In the genomic region with DNA sequence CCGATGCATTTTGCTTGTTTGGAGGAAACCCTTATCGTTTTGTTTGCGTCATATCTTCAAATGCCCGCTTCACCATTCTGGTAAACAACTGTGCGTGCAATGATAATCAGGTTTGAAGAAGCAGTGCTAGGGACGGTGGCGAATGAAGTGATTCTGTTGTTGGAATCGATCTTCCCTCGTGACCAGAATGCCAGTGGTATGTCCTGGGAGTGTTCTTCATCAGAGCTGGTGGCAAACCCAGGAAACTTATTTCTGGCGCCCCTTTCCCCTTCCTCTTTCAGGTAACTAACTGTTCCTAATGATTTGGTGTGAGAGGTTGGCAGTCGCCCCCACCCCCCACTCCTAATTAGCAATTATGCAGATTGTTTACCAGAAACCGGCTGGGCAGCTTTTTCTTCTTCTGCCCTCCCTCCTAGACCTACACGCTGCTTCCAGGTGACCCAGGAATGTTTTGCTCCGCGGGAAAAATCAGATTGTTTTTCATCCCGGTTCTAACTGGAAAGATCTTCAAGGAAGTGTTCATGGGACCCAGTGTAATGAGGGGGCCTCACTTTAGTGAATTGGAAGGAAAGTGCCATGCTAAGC, we compare ENCODE assay signal across 9 mouse cellular contexts.
DNase-seq lines count a peak whose midpoint lies in the region; ATAC-seq and TF ChIP-seq lines count a peak whose summit lies in the region.
"Had no signal": no experiment of that assay in that cellular context is flagged by ENCODE, and none has a peak within 500 bp of the region (broad histone marks: within the 10 kb centered on the region; RNA-seq: fewer than 3 reads in every experiment).

No protein-coding gene starts in this region.

- no peak for DNase-seq in lung, adult 18-20 months
- no peak for DNase-seq in limb, embryonic 14.5 days (ENCODE audit: low spot score)
- DNase-seq in gastrocnemius, postnatal 25 days = no peak
- no peak for DNase-seq in adipocyte (ENCODE audit: low spot score)
- no peak for DNase-seq in testis, postnatal 14 days (ENCODE audit: low spot score)
- DNase-seq: right cerebral cortex, adult 18-20 months had no signal

- H3K9me3 ChIP-seq in lung, embryonic 15.5 days = no peaks in the 10 kb centered on the region
- H3K9me3 ChIP-seq in heart, embryonic 16.5 days (replicated peaks; ENCODE audit: control insufficient read depth, low read length) = no peaks in the 10 kb centered on the region
- no peaks in the 10 kb centered on the region for H3K9me3 ChIP-seq in limb, embryonic 14.5 days (ENCODE audit: control insufficient read depth, low read length)
- no peaks in the 10 kb centered on the region for H3K9me3 ChIP-seq in stomach, embryonic 15.5 days

- peak overlapping the region; percentile 49 for H3K4me3 ChIP-seq in lung, embryonic 15.5 days
- peak overlapping the region; percentile 58 for H3K4me3 ChIP-seq in heart, embryonic 16.5 days (ENCODE audit: low read length)
- H3K4me3 ChIP-seq in limb, embryonic 14.5 days (replicated peaks; ENCODE audit: low read length) = peak overlapping the region; percentile 41
- H3K4me3 ChIP-seq in stomach, embryonic 15.5 days (replicated peaks) = peak overlapping the region; percentile 46

- H3K4me1 ChIP-seq in lung, embryonic 15.5 days = peaks cover 64% of the 10 kb centered on the region
- H3K4me1 ChIP-seq in heart, embryonic 16.5 days (ENCODE audit: control insufficient read depth, insufficient read depth, low read length) = peaks cover 51% of the 10 kb centered on the region
- peaks cover 61% of the 10 kb centered on the region for H3K4me1 ChIP-seq in limb, embryonic 14.5 days (ENCODE audit: control insufficient read depth, insufficient read depth, low read length)
- H3K4me1 ChIP-seq in stomach, embryonic 15.5 days = peaks cover 37% of the 10 kb centered on the region

- H3K9ac ChIP-seq in lung, embryonic 15.5 days = peak overlapping the region; percentile 54; the same call in 1 of the 2 replicates
- peak overlapping the region; percentile 76 for H3K9ac ChIP-seq in heart, embryonic 16.5 days (ENCODE audit: low read length)
- peak overlapping the region; percentile 56 for H3K9ac ChIP-seq in limb, embryonic 14.5 days (ENCODE audit: low read depth, low read length, severe bottlenecking)
- no peak overlapping the region for H3K9ac ChIP-seq in stomach, embryonic 15.5 days

- H3K27me3 ChIP-seq in lung, embryonic 15.5 days = no peaks in the 10 kb centered on the region
- H3K27me3 ChIP-seq in heart, embryonic 16.5 days (ENCODE audit: control insufficient read depth, insufficient read depth, low read length) = no peaks in the 10 kb centered on the region
- H3K27me3 ChIP-seq in limb, embryonic 14.5 days (ENCODE audit: control insufficient read depth, insufficient read depth, low read length) = no peaks in the 10 kb centered on the region
- H3K27me3 ChIP-seq in stomach, embryonic 15.5 days (replicated peaks) = no peaks in the 10 kb centered on the region

- H3K36me3 ChIP-seq in lung, embryonic 15.5 days = 0 out of 2 replicates have a peak, but pooled peaks cover 3% of the 10 kb centered on the region
- no peaks in the 10 kb centered on the region for H3K36me3 ChIP-seq in heart, embryonic 16.5 days (ENCODE audit: control insufficient read depth, insufficient read depth)
- H3K36me3 ChIP-seq in limb, embryonic 14.5 days (ENCODE audit: control insufficient read depth, insufficient read depth, low read length) = peaks cover 15% of the 10 kb centered on the region
- H3K36me3 ChIP-seq in stomach, embryonic 15.5 days = no peaks in the 10 kb centered on the region

- H3K27ac ChIP-seq in lung, embryonic 15.5 days = peak overlapping the region; percentile 96
- H3K27ac ChIP-seq in heart, embryonic 16.5 days (ENCODE audit: low read length) = peak overlapping the region; percentile 87
- H3K27ac ChIP-seq in limb, embryonic 14.5 days (replicated peaks; ENCODE audit: low read depth, low read length) = peak overlapping the region; percentile 69
- H3K27ac ChIP-seq in stomach, embryonic 15.5 days = peak overlapping the region; percentile 91

- peak; percentile 3; the same call in 1 of the 2 replicates for ATAC-seq in lung, embryonic 15.5 days (ENCODE audit: borderline replicate concordance, extremely low read depth, low FRiP score, low TSS enrichment)
- no peak for ATAC-seq in heart, embryonic 16.5 days (replicated peaks; ENCODE audit: extremely low read depth, insufficient read depth, low FRiP score)
- no peak for ATAC-seq in limb, embryonic 14.5 days (ENCODE audit: low FRiP score, low read depth)
- no peak for ATAC-seq in stomach, embryonic 15.5 days (ENCODE audit: insufficient read depth, low FRiP score, low read depth)

- WGBS in lung, embryonic 15.5 days = 20% methylated on average over 16 of the region's 16 CpGs
- WGBS in heart, embryonic 16.5 days = 20% methylated on average over 16 of the region's 16 CpGs
- 13% methylated on average over 16 of the region's 16 CpGs for WGBS in limb, embryonic 14.5 days
- 26% methylated on average over 16 of the region's 16 CpGs for WGBS in stomach, embryonic 15.5 days

- H3K4me2 ChIP-seq in lung, embryonic 15.5 days = peak overlapping the region; percentile 52
- H3K4me2 ChIP-seq in heart, embryonic 16.5 days (ENCODE audit: low read depth, low read length) = peak overlapping the region; percentile 66
- H3K4me2 ChIP-seq in limb, embryonic 14.5 days (replicated peaks; ENCODE audit: low read depth, low read length, severe bottlenecking) = peak overlapping the region; percentile 55
- peak overlapping the region; percentile 58 for H3K4me2 ChIP-seq in stomach, embryonic 15.5 days

- TF ChIP-seq POLR2A in limb, embryonic 14.5 days (IDR thresholded peaks at IDR 0.05; ENCODE audit: borderline replicate concordance, extremely low read depth, insufficient read depth, insufficient read length) = no peak
